Mouse (Mus musculus) heart, adult 18-20 months (tissue): ENCODE results near the gene Tiam1. TPM values are rescaled to one million over a fixed set of nuclear protein-coding genes. Genes with fewer than 3 reads are reported as not detected.

Source experiments
- DNase-seq, 2 experiments: peaks; one replicate each; pipeline ENCODE4 v3.0.0; 2021 to 2022; ENCODE audit warnings: mixed read lengths in 1 of 2
- total RNA-seq, 2 experiments: library from RNA; stranded (reverse); gene quantifications; 2 replicates each; pipeline ENCODE4 v1.2.3; 2021

Gene Tiam1
- total RNA-seq, 2 experiments from 2014 or later, result 8.1 to 8.5 TPM

DNA sequence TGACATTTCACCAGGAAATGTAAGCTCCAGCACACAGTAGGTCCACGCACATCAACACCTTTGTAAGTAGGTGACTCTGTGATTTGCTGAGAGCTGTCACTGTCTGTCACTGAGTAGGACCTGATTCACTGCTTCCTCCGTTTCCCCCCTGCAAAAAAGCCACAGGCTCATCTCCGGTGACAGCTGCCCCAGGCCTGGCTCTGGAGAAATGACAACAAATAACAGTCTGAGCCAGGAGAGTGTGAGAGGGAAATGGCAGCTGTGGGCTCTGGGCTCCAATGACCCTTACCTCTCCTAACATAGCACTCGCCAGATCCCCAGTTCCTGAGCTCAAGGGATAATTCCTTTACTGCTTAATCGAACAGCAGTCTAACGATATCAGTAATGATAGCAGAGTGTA is 301.7 kb downstream of the Tiam1 start:
- no peak for DNase-seq

DNA sequence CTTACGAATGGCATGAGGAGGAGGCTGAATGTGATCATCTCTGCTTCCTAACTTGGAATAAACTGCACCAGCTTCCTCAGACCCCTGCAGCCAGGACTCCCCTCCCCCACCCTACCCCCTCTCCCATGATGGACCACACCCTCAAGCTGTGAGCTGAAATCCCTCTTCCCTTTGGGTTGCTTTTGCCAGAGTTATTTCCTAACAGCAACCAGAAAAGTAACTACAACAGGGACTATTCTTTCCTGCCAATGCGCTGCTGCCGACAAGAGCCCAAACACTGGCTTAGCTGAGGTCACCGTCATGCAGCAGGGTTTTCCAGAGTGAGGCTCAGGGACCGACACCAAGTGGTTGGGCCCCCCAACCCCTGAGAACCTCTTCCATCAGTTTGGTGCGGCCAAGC is 303.2 kb downstream of the Tiam1 start:
- DNase-seq, result peak; percentile 20 to 37

DNA sequence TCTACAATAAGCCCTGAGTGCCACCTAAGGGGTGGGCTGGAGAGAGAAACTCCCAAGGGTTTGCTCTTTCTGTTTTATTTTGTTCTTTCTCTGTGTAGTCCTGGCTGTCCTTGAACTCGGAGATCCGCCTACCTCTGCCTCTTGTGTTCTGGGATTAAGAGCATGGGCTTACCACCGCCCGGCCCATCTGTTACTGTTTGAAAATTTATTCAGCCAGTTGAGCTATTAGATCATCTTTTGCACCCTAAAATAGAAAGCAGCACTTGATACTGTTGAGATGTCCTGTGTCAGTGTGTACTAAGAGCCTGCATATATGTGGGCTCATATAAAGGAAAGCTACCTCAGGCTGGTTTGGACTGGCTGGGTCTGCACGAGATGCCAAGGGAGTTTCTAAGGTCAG is 303.7 kb downstream of the Tiam1 start:
- peak in 1 of 2 experiments; percentile 27 for DNase-seq

DNA sequence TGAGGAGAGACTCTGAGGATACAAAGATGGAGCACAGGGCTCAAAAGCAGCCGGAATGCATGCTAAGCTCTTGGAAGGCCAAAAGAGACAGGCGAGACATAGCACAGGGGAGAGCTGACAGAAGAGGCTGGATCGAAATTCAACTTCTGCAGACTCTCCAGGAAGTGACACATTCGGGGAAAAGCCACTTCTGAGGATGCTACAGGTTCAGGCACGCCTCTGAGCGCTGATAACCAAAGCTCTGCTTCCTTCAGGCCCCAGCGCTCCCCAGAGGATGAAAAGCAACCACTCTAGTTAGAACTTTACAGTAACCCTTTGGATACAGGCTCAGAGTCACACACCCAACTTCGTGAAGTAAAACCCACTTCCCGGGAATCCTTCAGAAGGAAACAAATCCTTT is 306.5 kb downstream of the Tiam1 start:
- DNase-seq, result no peak

DNA sequence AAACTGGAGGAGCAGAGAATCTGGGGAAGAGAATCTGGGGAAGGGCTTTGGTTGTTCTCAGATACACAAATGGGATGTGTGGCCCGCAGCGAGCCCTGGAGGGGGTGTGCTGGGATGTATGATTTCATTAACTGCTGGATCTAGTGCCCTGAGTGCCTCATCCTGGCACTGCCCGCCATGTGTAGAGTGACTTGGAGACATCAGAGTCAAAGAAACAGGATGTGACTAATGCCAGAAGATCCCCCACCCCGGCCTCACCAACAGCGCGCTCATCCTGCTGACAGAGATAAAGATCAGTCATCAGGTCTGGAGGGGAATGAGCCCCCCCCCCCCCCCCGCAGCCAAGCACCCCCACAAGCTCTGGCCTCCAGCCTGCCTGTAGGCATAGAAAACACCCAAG is 308.0 kb downstream of the Tiam1 start:
- DNase-seq, result no peak

DNA sequence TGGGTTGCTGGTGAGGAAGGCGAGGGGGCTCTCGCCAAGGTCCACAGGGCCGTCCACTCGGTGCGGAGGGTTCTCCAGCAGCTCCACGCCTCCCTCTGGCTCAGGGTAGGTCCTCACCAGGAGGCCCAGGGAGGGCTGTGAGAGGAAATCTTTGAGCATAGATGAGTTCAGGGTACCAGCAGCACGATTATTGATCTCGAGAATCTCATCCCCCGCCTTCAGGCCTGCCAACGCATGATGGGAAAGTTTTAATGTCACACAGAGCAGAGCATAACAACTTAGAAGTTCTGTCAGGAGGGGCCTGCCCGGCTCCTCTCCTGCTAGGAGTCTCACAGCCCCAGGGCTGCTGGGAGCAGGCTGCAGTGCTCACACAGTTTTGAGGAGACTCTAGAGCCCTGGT is 310.6 kb downstream of the Tiam1 start:
- no peak for DNase-seq

DNA sequence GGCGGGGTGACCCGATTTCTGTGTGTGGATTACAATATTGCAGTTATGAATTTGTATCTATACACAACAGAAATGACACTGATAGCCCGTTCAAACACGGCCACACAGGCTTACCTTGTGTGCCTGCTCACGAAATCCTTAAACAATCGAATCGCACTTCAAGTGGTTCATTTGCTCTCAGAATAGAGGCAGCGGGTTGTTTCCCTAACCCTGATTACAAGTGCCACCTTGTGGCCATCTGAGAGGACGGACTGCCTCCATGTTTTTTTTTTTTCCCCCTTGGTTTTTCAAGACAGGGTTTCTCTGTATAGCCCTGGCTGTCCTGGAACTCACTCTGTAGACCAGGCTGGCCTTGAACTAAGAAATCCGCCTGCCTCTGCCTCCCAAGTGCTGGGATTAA is 312.4 kb downstream of the Tiam1 start:
- DNase-seq, result peak; percentile 65 to 75

DNA sequence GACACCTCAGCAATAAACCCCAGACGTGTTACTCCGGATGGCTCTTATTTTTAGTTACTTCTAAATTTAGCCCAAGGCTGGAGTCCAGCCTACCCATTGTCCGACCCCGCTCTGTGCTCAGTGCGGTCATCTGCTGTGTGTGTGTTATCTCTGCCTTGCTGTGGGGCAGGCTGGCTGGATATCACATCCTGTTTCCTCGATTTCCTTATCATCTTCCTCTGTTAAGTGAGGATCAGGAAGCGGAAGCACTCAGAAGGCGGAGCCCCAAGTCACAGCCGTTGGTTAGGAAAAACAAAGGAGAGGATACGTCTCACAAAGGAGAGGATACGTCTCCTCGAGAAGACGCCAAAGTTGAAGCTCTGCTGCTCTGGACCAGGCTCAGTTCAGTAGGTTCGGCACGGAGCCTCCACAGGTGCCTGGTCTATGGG is 313.3 kb downstream of the Tiam1 start:
- DNase-seq, result peak; percentile 72 to 82

DNA sequence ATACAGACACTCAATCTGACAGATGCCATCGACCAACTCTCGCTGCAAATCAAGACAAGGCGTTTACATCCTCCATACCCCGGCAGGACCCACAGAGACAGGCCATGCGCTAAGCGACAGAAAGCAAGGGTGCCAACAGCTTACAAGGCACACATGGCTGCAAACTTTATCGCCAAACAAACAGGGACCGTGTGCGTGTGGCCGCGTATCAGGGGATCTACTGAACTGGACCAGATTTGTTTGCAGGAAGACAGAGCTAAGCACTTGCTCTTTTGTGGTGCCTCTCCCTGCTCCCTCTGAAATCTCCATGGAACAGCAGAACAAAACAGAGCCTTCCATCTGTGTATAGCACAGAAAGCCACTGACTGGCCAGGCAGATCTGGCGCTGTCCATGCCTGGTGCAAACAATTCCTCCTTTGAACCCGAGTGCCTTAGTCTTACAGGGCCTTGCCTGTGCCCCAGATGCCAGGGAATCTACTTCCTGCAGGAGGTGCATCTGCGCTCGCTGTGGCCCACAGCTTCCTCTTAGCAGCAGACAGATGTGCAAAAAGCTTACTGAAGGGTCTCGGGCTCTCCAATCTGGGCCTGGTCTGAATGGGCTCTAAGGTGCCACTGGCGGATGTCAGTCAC is 316.0 kb downstream of the Tiam1 start:
- DNase-seq, result no peak

DNA sequence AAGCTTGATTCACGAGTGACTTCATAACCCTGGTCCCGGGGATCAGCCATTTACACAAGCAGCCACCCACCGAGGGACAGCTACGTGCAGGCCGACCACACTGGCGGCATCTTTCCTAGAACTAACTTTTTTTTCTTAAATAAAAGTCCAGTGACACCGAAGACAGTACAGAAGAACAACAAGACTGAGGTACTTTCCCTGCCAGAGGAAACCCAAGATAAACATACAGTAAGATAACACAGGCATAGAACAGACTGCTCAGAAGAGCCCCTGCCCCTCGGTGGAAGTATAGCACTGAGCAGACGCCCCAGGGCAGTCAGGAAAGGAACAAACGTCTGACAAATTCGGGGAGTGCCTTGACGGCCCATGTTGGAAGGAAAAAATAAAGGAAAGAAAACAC is 317.7 kb downstream of the Tiam1 start:
- DNase-seq, result no peak

DNA sequence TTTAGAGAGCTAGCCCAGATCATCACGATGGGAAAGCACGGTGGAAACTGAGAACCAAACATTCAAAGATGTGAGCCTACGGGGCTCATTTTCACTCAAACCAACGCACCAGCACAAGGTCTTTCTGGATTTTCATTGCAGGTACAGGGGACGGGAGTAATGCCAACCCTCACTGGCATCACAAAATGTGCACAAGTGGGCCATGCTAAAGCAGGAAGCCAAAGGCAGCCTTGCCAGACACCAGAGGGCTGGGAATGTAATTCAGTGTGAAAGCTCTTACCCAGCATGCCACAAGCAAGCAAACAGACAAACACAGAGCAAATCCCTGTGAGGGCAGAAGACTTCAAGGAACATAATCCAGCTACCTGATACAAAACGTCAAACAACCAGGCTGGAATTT is 320.7 kb downstream of the Tiam1 start:
- no peak for DNase-seq

DNA sequence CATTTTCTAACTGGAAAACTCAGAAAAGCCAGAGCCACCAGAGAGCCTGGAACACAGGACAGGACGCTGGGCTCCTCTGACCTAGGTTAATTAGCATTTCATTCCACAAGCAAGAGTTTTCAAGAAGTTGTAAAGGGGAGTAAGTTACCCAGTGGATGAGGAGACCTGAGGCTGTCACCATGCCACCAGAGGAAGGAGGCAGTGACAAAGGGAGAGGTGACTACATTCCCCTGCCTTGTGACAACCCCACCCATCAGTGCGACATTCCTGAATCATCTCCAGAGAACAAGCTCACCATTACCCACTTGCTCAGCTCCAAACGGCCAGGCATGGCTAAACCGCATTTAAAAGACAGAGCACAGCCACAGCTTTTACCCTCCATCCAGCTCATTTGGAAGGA is 324.9 kb downstream of the Tiam1 start:
- DNase-seq, result no peak

DNA sequence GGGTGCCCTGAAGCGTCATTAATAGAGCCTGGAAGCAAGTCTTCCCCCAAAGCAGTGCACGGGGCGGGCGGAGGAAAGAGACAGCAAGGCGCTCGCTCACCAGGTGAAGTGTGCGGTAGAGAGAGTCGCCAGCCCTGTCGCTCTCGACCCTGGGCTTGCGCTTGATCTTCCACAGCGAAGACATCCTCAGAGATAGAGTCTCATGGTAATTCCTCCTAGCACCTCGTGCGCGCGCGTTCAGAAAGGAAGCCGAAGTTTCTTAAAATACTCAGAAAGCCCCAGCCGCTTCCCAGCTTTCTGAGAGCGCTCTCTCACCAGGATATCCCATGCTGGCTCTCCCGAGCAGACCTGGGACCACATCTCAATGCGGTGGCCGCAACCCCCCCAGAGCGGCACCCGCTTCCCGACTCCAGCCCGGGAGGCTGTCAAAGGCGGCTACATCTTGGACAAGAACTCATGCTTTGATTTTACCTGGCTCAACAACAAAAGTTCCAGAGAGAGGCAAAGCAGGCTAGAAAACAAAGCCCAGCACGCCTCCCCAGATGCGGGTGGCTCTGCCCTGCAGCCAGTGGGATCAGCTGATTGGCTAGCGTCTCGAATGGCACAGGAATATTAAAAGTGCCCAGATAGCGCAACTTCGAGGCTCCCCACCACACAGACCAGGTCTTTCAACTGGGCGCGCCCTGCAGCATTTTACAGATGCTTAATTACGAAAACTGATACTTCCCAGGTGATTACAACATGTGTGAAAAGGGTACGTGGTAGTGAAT is 325.5 kb downstream of the Tiam1 start:
- peak in 1 of 2 experiments; percentile 7 for DNase-seq

DNA sequence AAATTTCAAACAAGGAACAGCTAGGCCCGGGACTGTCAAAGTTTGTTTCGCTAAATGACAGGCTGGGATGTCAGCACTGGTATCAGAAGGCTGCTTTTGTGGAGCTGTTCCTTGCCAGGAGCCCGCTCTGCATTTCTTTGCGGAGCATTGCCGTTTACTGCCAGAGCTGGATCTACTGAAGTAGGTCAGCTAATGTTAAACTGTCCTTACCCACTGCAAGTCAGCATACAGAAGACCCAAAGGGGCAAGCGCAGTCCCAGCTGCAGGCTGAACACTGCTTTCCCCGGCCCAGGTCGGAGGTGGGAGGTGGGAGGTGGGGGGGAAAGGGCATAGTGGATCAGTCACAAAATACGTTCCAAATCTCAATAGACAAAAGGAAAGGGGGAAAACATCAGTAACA is 326.3 kb downstream of the Tiam1 start:
- peak in 1 of 2 experiments; percentile 7 for DNase-seq

DNA sequence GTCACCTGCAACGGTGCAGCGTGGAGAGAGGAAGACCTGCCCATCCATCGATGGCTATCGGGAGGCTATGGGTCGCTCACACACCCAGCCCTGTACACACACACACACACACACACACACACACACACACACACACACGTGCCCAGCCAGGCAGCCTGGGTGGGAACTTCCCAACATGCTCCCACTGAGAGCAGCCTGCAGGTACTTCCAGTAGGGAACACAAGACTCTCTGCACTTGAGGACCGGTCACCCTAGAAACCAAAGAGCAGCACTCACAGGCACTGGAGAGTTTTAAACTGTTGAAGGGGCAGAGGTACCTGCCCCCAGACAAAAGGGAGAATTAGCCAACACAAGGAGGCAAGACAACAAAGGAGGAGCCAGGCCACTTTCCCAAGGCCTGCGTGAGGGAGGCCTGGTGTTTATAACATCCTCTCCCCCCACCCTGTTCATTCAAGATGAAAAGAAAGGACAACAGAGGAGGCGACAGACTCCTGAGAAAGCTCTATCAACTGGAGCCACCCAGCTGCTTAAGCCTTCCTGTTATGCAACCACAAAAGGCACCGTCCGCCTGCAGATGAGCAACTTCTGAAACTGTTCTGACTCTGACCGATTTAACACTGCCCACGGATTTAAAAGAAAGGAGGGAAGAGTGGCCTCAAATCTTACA is 326.9 kb downstream of the Tiam1 start:
- DNase-seq, result no peak

DNA sequence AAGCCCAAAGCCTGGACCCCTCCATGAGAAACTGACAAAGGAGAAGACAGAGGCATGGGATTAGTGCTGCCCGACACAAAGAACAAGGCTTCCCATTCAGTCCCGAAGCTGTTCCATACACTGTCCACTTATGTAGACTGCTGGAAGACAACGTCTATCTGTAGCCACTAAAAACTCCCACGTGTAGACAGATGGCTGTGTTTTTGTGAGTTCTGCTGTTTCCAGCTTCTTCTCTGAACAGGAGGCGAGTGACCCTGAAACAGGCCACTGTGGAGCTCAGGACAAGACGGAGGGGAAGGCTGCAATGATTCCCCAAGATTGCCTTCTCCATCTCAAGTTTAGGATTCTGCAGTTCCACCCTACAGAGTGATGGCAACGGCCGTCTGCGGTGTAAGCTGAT is 330.0 kb downstream of the Tiam1 start:
- DNase-seq, result no peak

DNA sequence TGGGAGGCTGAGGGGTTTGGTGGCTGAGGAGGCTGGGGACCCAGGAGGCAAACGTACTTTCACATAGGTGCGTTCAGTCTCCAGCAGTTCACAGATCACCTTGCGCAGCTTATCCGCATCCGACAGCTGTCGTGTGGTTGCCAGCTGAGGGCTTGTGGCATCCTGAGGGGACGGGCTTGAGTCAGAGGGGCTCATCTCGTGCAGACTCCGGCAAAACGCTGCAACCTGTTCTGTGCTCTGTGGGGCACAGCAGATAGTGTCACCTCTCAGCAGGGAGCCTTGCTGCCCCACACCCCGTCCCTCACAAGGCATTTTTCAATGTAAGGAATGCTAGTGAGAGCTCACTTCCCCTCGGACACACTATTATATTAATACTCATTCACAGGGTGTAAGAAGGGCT is 330.7 kb downstream of the Tiam1 start:
- DNase-seq, result no peak

DNA sequence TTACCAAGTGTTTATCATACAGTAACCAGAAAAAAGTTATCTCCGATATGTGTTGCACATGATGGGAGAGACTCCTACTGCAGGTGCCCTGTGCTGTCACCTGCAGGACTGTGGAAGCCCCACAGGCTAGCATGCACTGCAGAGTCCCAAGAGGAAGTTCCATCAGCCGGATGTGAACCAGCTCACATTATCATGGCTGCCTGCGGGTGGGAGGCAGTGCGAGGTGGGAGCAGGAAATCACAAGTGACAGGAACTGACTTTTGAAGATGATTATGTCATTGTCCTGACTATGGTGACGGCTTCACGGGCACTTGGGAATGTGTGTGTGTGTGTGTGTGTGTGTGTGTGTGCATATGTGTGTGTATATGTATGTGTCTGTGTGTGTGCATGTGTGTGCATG is 333.2 kb downstream of the Tiam1 start:
- DNase-seq, result no peak

DNA sequence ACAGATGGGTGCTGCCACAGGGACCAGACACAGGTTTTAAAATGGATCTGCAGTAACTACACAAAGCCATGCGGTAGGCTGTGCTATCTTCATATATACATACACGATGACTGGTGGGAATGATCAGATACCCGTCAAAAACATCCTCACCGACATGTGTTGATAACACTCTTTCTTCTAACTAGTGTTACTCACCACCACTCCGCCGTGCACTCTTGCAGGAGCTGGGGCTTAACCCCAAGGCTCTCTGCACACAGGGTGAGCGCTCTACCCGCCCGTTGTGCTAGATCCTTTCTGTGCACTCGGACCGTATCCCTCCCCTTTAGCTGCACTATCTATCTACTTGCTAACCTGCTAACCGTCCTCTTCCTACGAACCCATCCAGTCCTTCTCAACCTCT is 335.4 kb downstream of the Tiam1 start:
- no peak for DNase-seq

DNA sequence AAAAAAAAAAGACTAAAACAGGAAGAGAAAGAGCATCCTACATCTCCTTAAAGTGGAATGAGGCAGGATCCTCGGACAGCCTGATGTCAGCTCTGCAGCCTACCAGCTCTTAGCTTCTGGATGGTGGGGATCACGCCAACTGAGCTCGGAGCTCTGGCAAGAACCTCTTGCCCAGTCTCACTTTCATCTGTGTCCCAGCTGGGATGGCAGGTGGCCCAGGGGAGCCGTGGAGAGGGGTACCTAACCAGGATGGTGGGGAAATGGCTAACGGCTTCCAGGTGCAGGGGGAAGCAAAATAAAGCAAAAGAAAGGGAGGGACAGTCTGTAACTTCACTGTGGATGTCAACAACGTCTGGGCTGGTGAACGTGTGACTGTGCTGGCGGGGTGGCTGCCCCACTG is 337.6 kb downstream of the Tiam1 start:
- DNase-seq, result no peak

DNA sequence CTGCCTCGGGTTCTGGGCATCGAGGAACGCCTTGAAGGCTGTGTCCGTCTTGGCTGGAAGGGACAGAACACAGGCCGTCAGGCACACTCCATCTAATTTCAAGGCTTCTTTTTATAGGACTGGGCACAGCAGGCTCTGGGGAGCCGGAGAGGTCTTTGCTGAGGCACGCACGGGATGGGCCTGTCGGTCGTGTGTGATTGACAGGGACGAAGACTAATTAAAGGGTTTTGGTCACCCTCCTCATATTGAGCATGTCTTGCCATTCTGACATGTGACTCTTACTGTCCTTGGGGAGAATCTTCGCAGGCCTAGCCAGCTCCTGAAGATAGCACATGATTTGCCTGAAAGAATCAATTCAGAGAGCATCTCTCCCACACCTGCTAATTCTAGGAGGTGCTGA is 338.4 kb downstream of the Tiam1 start:
- no peak for DNase-seq

DNA sequence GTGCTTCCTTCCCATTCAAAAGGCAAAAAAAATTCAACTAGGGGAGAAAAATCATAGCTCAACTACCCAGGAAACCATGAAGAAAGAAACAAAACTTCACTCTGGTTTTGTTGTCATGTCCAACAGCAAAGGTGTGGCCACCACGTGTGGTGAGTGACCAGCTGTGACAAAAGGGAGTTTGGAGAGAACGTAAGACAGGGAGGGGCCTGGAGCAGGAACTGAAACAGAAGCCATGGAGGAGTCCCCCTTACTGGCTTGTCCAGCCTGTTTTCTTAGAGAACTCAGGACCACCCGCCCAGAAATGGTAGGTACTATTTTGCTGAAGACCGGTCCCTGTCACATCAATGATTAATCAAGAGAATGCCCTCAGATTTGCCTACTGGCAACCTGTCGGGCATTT is 342.1 kb downstream of the Tiam1 start:
- DNase-seq, result no peak

DNA sequence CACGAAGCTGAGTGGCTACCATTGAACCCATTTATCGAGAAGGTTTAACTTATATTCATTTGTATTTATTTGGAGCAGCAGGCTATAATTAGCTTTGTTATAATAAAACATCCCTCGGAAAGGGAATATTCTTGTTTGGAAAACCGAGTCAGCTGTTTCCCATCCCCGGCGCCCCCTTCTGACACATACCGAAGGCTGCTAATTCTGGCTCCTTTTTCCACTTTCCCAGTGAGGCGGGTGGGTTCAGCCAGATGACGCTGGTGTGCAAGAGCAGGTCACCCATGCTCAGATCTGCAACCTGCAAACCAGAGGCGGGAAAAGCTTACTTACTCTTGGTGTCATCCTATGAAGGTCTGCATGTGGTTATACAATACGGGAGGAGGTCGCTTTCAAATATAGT is 343.8 kb downstream of the Tiam1 start:
- no peak for DNase-seq

DNA sequence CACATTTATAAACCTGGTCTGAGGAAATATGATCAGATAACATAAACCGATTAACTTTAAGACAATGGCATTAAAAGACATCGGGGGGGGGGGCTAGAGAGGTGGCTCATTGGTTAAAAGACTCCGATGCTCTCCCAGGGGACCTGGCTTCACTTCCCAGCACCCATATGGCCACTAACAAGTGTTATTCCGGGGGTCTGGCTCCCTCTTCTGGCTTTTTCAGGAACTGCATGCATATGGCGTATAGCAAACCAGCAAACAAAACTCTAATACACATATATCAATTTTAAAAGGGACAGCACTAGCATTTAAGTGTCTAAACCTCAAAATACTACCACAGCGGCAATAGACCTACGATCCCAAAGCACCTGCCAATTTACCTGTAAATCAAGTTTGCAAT is 347.0 kb downstream of the Tiam1 start:
- DNase-seq, result no peak
